Mouse (Mus musculus) frontal cortex, postnatal 36 days (tissue): ENCODE results near the gene 4930467E23Rik.
A peak's percentile ranks its signal among the peaks of the same experiment; 100 is the strongest.
"Not testable (repeated sequence)": the region's sequence is repeated elsewhere in the genome, so short reads cannot be mapped to it uniquely, and the experiment has no call there.

ENCODE experiments used
- DNase-seq, 2 experiments: peaks; one replicate each; pipeline ENCODE4 v3.0.0; 2022; ENCODE audit warnings: low spot score in 2 of 2

4930467E23Rik gene

DNA sequence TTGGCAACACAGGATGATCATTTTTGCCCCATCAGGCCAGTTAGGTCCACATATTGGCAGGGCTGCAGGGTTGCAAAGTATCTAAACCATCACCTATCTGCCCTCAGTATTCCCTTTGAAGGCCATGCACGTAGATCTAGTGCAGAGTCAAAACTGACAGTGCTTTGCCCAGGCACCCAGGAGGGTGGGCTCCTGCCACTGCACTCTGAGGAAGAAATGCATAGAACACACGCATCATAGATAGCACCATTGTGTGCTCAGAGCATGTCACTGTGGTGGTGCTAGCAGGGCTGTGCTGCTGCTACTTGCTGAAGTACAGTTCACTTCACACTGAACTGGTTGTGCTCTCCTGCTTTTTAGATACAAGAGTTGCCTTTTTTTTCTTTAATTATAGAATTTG is at the start of gene 4930467E23Rik:
Gene 4930467E23Rik (plus strand): TSS at position 301 of the 400 bp plus-strand sequence.
- not testable (repeated sequence) for DNase-seq

DNA sequence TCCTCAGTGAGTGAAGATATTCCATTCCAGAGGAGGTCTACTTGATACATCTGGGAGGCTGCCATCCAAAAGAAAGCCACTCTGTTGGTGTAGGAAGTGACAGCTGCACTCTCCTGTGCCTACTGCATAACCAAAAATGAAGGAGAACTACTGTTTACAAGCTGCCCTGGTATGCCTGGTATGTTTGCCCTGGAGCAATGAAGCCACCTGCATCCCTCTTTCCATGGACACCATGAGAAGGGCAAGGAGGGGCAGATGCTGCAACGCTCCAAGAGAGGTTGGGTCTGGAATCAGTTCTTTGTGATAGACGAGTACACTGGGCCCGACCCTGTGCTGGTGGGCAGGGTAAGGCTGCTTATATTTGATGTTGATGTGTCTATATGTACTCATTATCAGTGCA is 47.1 kb upstream of the 4930467E23Rik start:
- not testable (repeated sequence) for DNase-seq

DNA sequence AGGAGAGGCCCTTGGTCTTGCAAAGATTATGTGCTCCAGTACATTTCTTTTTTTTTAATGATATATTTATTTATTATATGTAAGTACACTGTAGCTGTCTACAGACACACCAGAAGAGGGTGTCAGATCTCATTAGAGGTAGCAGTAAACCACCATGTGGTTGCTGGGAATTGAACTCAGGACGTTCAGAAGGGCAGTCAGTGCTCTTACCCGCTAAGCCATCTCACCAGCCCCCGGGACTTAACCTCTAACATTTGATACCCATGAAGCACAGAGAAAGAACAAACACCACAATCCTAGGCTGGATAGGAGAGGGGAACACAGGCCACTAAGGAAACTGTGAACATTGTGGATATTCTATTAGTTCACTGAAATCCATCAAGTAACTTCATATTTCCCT is 43.9 kb upstream of the 4930467E23Rik start:
- DNase-seq: not testable (repeated sequence)

DNA sequence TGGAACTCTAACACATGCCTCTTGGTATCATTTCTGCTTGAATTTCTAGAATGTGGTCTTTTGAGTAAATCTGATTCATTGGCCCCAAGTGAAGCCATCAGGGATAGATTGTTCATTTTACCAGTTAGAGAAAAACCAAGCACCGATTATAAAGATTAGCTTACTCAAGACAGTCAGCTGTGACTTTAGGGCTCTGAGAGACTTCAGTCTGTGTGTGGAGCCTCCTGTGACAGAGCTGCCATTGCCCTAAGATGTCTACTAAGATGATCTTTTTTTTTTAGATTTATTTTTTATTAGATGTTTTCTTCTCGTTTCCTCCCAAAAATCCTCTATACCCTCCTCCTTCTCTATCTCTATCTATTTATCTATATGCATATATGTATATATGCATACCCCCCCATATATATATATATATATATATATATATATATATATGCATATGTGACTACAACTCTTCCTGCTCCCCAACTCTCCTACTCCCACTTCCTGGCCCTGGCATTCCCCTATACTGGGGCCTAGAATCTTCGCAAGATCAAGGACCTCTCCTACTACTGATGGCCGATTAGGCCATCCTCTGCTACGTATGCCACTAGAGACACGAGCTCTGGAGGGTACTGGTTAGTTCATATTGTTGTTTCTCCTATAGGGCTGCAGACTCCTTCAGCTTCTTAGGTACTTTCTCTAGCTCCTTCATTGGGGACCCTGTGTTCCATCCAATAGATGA is 40.4 kb upstream of the 4930467E23Rik start:
- DNase-seq: not testable (repeated sequence)

DNA sequence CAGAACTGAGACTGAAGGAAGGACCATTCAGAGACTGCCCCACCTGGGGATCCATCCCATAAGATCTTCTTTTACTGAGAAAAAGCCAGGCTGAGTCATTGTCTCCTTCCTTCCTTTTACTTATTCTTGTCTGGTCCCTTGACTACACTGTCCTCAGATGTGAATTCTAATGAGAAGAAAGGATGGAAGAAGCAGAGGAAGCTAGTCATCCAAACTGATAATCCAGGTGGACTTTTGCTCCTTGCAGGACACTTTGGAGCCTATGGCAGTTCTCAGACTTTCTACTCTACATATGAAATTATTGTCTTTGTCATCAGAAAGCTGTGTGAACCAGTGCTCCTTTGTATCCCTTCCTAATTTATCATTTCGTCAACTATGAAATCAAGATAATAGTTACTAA is 39.6 kb upstream of the 4930467E23Rik start:
- not testable (repeated sequence) for DNase-seq

DNA sequence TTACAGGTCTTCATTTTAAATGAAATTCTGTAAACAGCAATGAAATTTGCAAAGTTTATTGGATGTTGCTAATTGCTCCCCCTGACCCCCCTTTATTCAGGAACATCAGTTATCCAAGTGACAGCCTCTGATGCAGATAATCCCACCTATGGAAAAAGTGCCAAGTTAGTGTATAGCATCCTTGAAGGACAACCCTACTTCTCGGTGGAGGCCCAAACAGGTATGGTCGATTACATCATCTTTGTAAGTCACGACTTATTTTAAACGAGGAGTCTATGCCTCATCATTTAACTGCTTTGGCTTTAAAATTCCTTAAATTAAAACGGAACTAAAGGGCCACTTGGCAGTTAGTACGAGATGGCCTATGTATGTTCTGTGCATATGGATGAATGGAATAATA is 38.0 kb upstream of the 4930467E23Rik start:
- not testable (repeated sequence) for DNase-seq

DNA sequence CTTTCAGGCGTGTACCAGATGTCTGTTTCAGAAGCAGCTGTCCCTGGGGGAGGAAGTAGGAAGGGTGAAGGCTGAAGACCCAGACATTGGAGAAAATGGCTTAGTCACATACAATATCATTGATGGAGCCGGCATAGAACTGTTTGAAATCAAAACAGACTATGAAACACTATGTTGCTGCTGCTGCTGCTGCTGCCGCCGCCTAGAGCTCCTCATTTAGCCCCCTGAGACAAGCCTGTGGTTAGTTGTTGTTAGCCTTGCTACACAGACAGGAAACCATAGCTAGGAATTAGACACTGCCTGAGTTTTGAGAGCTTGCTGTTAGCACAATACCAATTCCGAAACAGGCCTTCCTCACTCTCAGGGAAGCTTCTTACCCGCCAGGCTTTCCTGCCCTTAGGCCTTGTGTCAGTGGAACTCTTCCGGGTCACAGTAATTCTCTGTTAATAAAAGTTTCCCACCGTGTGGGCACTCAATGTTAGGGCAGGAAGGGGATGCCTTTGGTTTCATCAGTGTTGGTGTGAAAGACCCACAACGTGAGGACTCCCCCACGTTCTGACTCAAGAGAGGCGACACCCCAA is 31.8 kb upstream of the 4930467E23Rik start:
- not testable (repeated sequence) for DNase-seq

DNA sequence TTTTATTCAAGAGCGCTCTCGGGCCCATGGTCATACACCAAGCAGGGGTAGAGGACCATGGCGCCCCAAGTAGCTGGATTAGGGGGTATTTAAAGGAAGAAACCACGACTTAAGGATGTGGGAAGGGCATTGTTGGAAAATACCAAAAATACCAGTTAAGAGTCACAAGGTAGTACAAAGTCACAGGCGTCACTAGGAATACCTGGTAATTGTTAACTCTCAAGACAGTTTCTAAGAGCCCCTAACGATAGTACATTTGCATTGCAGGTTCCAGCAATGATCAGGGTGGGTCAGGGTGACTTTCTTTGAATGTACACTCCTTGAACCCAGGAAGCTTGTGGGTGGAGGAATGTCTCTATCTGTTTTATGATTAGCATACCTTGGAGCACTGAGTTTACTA is 31.3 kb upstream of the 4930467E23Rik start:
- DNase-seq: not testable (repeated sequence)

DNA sequence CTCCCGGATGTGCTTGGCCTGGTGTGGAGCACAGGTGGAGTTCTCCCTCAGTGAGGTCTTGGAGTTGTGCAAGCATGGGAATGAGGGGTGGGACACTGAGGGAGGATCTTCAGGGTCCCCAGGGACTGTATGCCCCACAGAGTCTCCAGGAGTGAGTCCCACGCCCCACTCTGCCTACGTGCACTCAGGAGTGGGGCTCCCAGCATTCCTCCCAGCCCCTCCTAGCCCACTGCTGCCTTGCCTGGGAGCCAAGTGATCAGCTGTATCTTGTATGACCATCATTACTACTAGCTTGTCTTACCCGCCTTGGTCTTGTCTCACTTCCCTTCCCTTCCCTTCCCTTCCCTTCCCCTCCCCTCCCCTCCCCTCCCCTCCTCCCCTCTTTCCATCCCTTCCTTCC is 30.7 kb upstream of the 4930467E23Rik start:
- not testable (repeated sequence) for DNase-seq

DNA sequence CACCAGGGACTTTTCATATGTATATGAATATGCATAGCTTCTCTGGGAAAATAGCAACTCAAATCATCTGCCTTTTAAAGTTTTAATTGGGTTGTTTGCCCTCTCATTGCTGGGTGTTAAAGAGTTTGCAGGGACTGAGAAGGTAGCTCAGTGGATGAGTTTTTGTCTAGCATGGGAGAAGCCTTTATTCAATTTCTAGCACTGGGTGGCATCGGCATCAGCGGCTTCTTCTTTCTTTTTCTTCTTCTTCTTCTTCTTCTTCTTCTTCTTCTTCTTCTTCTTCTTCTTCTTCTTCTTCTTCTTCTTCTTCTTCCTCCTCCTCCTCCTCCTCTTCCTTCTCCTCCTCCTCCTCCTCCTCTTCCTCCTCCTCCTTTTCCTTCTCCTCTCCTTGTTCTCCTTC is 28.1 kb upstream of the 4930467E23Rik start:
- not testable (repeated sequence) for DNase-seq

DNA sequence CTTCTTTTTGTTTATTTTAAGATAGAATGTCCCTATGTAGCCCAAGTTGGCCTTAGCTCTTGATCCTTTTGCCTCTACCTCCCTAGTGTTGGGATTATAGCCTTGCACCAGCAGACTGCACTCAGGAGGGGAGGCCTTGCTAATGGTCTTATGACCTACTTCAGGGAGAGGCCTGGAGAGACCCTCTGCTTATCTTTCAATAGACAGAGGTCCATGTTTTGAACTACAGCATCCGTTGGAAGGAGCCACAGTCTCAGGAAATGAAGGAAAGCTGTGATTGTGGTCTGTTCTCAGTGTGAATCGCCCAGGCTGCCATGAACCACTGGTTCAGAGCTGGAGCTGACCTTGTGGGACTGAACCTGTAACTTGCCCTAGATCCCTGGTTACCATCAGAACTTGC is 27.1 kb upstream of the 4930467E23Rik start:
- DNase-seq: not testable (repeated sequence)

DNA sequence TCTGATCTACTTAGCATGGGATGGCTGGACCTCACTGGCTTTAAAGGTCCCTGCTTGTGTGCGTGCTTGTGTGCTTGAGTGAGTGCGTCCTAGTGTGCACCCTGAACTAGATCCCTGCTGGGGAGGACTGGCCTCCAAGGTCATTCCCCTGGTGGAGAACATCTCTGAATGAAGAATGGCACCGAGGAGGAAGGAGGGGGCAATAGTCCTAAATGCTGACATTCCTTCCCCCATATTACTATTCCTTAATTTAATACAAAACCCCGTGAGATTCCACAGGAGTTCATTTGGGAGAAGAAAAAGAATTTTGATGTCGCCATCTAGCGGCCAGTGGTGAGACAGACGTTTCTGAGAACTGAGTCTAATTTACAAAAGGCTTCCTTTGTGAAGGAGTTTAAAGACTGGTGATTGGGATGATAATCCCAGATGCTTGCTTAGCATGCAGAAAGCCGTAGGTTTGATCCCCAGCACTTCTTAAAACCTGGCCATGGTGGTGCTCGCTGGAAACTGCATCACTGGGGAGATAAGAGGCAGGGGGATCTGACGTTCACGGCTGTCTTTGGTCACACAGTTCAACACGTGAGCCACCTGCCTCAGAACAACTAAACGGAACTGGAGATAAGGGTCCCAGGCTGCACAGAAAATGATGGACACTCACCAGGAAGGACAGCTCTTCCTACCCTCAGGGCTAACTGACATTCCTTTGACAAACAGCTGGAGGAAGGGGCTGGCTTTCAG is 26.2 kb upstream of the 4930467E23Rik start:
- DNase-seq: peak; percentile 92 to 96

DNA sequence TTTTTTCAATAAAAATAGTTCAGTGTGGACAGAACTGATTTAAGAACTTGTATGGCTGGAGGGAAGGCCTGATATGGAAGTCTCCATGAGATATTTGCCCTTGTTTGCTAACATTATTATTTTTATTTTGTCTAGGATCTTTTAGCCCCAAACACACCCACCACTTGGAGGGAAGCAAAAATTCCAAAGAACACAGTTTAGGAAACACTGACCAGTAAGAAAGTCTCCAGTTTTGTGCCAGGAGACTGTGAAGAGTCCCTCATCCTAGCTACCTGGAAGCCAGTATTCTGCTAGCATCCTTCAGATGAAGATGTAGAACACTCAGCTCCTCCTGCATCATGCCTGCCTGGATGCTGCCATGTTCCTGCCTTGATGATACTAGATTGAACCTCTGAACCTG is 25.5 kb upstream of the 4930467E23Rik start:
- DNase-seq: not testable (repeated sequence)

DNA sequence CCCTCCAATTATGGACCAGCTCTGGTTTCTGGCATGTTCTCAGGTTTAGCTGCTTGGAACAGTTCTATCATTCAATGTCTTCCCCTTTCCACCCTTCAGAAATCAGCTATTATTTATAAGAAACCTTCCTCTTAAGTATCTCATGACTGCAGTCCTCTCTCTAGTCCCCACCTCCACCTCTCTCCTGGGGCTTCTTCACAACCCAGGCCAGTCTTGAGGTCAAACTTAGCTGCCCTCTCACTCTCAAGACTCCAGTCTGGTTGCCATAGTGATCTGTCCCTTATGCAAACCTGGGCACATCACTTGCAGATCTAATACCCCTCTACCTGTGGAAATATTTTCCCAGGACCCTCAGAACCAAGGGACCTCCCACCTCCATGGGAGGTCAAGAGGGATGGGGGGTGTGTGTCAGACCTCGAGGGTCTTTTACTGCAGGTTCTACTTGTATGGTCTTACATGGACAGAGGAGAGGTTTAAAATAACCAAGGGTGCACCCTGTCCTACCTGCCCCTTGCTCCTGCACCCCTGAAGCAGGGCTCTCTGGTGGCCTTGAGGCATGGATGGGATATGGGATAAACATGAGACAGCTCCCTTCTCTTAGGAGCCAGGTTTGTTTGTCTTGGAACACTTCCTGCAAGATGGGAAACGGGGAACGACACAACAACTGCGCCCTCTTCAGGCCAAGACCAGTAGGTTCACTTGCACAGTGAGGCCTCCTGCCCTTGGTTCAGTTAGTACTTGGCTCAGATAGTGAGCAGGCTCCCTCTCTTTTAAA is 24.7 kb upstream of the 4930467E23Rik start:
- not testable (repeated sequence) for DNase-seq

DNA sequence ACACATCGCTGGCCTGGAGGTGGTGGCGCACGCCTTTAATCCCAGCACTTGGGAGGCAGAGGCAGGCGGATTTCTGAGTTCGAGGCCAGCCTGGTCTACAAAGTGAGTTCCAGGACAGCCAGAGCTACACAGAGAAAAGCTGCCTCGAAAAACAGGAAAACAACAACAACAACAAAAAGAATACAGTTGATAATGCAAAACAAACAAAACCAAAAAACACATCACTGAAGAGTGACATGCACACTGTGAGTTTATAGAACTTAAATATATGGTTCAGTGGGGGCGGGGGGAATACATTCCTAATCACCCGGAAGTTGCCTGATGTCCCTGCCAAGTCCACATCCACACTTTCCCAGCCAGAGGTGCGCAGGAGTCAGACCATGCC is 24.2 kb upstream of the 4930467E23Rik start:
- not testable (repeated sequence) for DNase-seq

DNA sequence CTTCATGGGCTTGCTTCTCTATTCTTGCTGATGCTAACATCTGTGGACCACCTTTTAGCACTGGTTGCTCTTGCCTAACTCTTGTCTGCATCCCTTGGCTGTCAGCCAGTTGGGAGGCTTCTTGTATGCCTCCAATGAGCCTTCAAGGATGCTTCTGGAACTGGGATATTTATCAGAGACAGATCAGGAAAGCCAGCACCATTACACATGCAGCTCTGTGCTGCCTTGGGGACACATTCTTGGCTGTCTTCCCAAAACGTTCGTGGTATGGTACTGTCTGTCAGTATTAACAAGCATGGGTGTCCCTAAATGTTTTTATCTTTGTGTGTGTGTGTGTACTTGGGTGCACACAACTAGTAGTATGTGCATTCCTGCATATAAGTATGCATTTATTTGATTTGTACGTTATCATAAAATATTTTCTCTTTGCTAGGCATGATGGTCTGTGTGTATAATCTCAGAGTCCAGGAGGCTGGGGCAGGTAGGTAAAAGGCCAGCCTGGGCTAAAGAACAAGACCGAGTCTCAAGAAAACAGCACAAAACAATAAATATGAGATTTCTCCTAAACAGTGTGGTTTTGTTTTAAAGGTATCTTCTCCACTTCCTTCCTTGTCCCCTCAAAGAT is 23.2 kb upstream of the 4930467E23Rik start:
- DNase-seq: not testable (repeated sequence)

DNA sequence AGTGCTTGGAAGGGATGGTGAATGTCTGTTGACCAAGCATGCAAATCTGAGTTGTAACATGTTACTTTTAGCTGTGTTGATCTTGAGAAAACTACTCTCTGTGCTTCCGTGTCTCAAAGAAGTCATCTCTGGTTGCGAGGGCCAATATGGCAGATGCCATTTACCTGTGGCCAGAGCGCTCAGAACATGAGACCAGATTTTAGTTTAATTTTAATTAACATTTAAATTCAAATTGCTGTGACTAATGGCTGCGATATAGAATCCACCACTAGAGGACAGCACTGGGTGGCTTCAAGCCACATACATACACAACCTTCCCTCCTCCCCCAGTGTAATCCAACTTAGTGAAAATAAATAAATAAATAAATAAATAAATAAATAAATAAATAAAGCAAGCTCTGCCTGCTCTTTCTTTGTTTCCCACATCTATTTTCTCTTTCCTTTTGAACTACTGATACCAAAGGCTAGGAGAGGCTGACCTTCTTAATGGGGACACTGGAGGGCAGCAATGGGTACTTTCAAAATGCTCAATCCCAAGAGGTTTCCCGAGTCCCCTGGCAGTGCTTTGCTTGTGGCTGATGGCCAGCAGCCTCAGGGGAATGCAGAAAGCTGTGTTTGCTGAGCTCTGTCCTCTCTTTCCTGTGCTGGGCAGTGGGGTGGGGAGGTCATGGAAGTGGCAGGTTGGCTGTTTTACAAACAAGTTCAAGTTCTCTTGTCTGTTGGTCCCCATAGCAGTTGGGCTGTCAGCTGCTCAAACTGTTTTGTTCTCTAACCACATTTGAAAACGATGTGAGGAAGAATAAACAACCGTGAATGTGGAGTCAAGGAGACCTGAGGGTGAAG is 22.2 kb upstream of the 4930467E23Rik start:
- DNase-seq: peak; percentile 81 to 92

DNA sequence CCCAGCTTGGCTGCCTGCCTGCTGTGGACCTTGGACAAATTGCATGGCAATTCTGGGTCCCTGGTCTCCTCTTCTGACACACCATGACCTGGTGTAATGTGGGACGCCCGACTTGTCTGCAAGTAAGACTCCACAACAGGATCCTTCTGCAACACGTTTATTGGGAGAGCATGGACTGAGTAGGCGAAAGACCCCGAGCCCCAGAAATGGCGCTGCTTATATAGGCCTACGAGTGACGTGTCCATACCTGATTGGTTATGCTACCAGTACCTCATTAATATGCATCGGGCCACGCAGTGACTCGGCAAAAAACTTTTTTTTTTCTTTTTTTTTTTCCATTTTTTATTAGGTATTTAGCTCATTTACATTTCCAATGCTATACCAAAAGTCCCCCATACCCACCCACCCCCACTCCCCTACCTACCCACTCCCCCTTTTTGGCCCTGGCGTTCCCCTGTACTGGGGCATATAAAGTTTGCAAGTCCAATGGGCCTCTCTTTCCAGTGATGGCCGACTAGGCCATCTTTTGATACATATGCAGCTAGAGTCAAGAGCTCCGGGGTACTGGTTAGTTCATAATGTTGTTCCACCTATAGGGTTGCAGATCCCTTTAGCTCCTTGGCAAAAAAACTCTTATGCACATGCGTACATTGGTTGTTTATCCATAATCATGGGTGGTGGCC is 21.5 kb upstream of the 4930467E23Rik start:
- DNase-seq: not testable (repeated sequence)

DNA sequence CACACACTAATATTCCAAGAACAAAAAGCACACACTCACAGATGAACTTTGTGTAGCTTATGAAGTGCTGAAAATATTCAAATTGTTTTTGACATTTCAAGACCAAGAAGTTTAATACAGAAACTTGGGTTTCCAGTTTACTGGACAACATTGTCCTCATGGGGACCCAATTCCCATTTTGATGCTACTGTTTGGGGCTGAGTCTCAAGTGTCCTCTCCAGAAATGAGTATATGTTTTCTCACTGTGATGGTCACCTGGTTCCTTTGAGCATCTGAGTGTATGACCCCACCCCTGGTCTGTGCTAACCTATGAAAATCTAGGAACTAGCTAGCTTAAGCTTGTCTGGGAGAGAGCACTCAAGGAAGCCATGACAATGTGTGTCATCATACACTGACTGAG is 20.4 kb upstream of the 4930467E23Rik start:
- DNase-seq: not testable (repeated sequence)

DNA sequence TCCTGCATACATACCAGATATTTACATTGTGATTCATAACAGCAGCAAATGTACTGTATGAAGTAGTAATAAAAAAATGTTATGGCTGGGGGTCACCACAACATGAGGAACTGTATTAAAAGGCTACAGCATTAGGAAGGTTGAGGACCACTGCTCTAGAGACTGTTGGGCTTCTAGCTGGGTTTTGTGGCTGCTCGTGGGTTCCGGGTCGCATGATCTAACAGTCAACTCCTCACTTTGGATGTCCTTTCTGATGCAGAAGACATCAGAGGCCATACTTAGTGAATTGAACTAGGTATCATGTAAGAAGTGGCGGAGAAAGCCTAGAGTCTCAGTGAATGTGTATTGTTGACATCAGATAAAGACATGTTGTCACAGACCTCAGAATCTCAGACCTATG is 19.9 kb upstream of the 4930467E23Rik start:
- not testable (repeated sequence) for DNase-seq
